ENCODE assay signal across 19 mouse cellular contexts in genomic region chr9:90236817-90237216, GRCm38 (mm10). TPM values are rescaled to one million over a fixed set of nuclear protein-coding genes. Genes with fewer than 3 reads are reported as not detected.
A peak's percentile ranks its signal among the peaks of the same experiment; 100 is the strongest.
DNase-seq lines count a peak whose midpoint lies in the region; ATAC-seq and TF ChIP-seq lines count a peak whose summit lies in the region.
"Had no signal": no experiment of that assay in that cellular context is flagged by ENCODE, and none has a peak within 500 bp of the region (broad histone marks: within the 10 kb centered on the region; RNA-seq: fewer than 3 reads in every experiment).

No protein-coding gene starts in this region.

- no peak for TF ChIP-seq POLR2A in bone marrow macrophage, adult 2 months (IDR thresholded peaks at IDR 0.05; ENCODE audit: borderline replicate concordance, low read depth, low read length)

- H3K4me1 ChIP-seq in lung, postnatal 0 days (ENCODE audit: insufficient read depth, low read depth, low read length) = 0 out of 2 replicates have a peak, but pooled peaks cover 2% of the 10 kb centered on the region
- H3K4me1 ChIP-seq in bone marrow macrophage, adult 2 months (ENCODE audit: control insufficient read depth, insufficient read depth, low read length) = peaks cover 64% of the 10 kb centered on the region
- peaks cover 94% of the 10 kb centered on the region for H3K4me1 ChIP-seq in liver, embryonic 15.5 days (replicated peaks)
- H3K4me1 ChIP-seq: embryonic facial prominence, embryonic 10.5 days; limb, embryonic 12.5 days had no signal

- H3K9ac ChIP-seq in lung, postnatal 0 days (replicated peaks; ENCODE audit: low read depth) = no peak overlapping the region
- H3K9ac ChIP-seq in liver, embryonic 15.5 days = peak overlapping the region; percentile 71
- H3K9ac ChIP-seq: forebrain, postnatal 0 days; heart, embryonic 15.5 days; limb, embryonic 12.5 days had no signal

- no peak for TF ChIP-seq EP300 in lung, postnatal 0 days (IDR thresholded peaks at IDR 0.05)

- no peak for ATAC-seq in lung, postnatal 0 days
- ATAC-seq in liver, embryonic 15.5 days (ENCODE audit: insufficient read depth) = peak; percentile 19
- ATAC-seq: forebrain, postnatal 0 days; midbrain, embryonic 16.5 days had no signal

- no peaks in the 10 kb centered on the region for H3K9me3 ChIP-seq in lung, postnatal 0 days (ENCODE audit: low read length)
- no peaks in the 10 kb centered on the region for H3K9me3 ChIP-seq in liver, embryonic 15.5 days (replicated peaks)
- H3K9me3 ChIP-seq: embryonic facial prominence, embryonic 10.5 days; heart, embryonic 15.5 days had no signal

- 69% methylated on average over 5 of the region's 5 CpGs for WGBS in lung, postnatal 0 days
- 47% methylated on average over 5 of the region's 5 CpGs for WGBS in liver, embryonic 15.5 days (ENCODE audit: insufficient replicate concordance)

- no peaks in the 10 kb centered on the region for H3K36me3 ChIP-seq in lung, postnatal 0 days (ENCODE audit: insufficient read depth, low read length)
- peaks cover 58% of the 10 kb centered on the region for H3K36me3 ChIP-seq in liver, embryonic 15.5 days (replicated peaks)

- 0 out of 2 replicates have a peak overlapping the region, but pooled peaks have one; percentile 38 for H3K27ac ChIP-seq in lung, postnatal 0 days (ENCODE audit: low read length)
- H3K27ac ChIP-seq in bone marrow macrophage, adult 2 months (ENCODE audit: insufficient read depth, low read depth, low read length) = peak overlapping the region; percentile 94
- peak overlapping the region; percentile 99 for H3K27ac ChIP-seq in liver, embryonic 15.5 days (replicated peaks)
- H3K27ac ChIP-seq: embryonic facial prominence, embryonic 10.5 days; limb, embryonic 12.5 days had no signal

- H3K27me3 ChIP-seq in lung, postnatal 0 days (replicated peaks; ENCODE audit: insufficient read depth, low read length) = no peaks in the 10 kb centered on the region
- no peaks in the 10 kb centered on the region for H3K27me3 ChIP-seq in liver, embryonic 15.5 days
- H3K27me3 ChIP-seq: heart, embryonic 15.5 days; limb, embryonic 12.5 days had no signal

- no peak overlapping the region for H3K4me2 ChIP-seq in lung, postnatal 0 days (replicated peaks; ENCODE audit: low read depth, low read length)
- H3K4me2 ChIP-seq in liver, embryonic 15.5 days = peak overlapping the region; percentile 75
- H3K4me2 ChIP-seq: heart, embryonic 15.5 days; limb, embryonic 12.5 days had no signal

- no peak for TF ChIP-seq CTCF in lung, postnatal 0 days (IDR thresholded peaks at IDR 0.05)
- TF ChIP-seq CTCF in bone marrow macrophage, adult 2 months (IDR thresholded peaks at IDR 0.05; ENCODE audit: low read depth, low read length) = no peak

- H3K4me3 ChIP-seq in lung, postnatal 0 days (ENCODE audit: low read depth, low read length) = no peak overlapping the region
- no peak overlapping the region for H3K4me3 ChIP-seq in bone marrow macrophage, adult 2 months (ENCODE audit: insufficient read depth, low read length)
- H3K4me3 ChIP-seq in liver, embryonic 15.5 days (replicated peaks) = peak overlapping the region; percentile 48; the same call in 1 of the 2 replicates
- H3K4me3 ChIP-seq: embryonic facial prominence, embryonic 10.5 days; heart, embryonic 15.5 days; limb, embryonic 12.5 days had no signal

- DNase-seq in lung, postnatal 0 days (ENCODE audit: low spot score) = peak; percentile 33
- no peak for DNase-seq in lung, postnatal 25 days (ENCODE audit: low spot score)
- DNase-seq in 416B (ENCODE audit: low read depth) (peak; percentile 65), MN1 (ENCODE audit: low spot score) (no peak)
- DNase-seq in yolk sac, embryonic 10.5 days (ENCODE audit: low spot score) = no peak
- DNase-seq in testis, postnatal 10 days (ENCODE audit: low spot score) = no peak
- DNase-seq: adrenal gland, postnatal 36 days; cerebellum, postnatal 25 days; forebrain, postnatal 0 days; kidney, adult 9 months; kidney, postnatal 4 days; lung, postnatal 14 days; right cerebral cortex, adult 18-20 months had no signal

RNA-seq across cellular contexts. Expression of gene Tbc1d2b, which starts 33.8 kb away (rescaled TPM):
- polyA plus RNA-seq in lung, postnatal 0 days (2015; fragmentation: Nextera tagmentation; extraction: Ambion mirVana) = 9.5 and 11.0 TPM in 2 replicates
- polyA plus RNA-seq in bone marrow macrophage, adult 2 months (2012; ENCODE audit: insufficient read depth, insufficient read length, missing spikeins) = 49.1 and 55.0 TPM in 2 replicates
- polyA plus RNA-seq in liver, embryonic 15.5 days (2015; fragmentation: Nextera tagmentation; extraction: Ambion mirVana) = 7.7 and 9.1 TPM in 2 replicates

Comparison
In these comparisons a context has a peak if more than half of its experiments do, and no peak if none do; other contexts are left out.
1. DNase-seq: peak in lung, postnatal 0 days (single experiment) and 416B (single experiment); none in lung, postnatal 25 days (single experiment), MN1 (single experiment), yolk sac, embryonic 10.5 days (single experiment) and testis, postnatal 10 days (single experiment).
2. H3K27ac ChIP-seq: peak in every context shown above with its lines; median percentile 99 in liver, embryonic 15.5 days; 94 in bone marrow macrophage, adult 2 months; 38 in lung, postnatal 0 days.